Mouse (Mus musculus): ENCODE results near the gene Ntrk1. TPM values are rescaled to one million over a fixed set of nuclear protein-coding genes. Genes with fewer than 3 reads are reported as not detected.

Ntrk1 gene
- polyA plus RNA-seq, 1 experiment from 2014 or later, result 0.18 TPM

GRCm38 (mm10) chr3:87811297-87811696 is 16.3 kb upstream of the Ntrk1 start:
- Histone ChIP-seq H3K4me2 (replicated peaks; ENCODE audit: low read depth) (no peak overlapping the region), H3K27me3 (replicated peaks; ENCODE audit: control insufficient read depth, insufficient read depth, low read length) (peaks cover 35% of the 10 kb centered on the region), H3K9me3 (ENCODE audit: control insufficient read depth) (no peaks in the 10 kb centered on the region), H3K4me1 (replicated peaks; ENCODE audit: control insufficient read depth, insufficient read depth, low read length) (no peaks in the 10 kb centered on the region), H3K36me3 (ENCODE audit: control insufficient read depth, insufficient read depth) (no peaks in the 10 kb centered on the region), H3K4me3 (ENCODE audit: low read depth, low read length) (no peak overlapping the region), H3K9ac (ENCODE audit: low read depth, low read length) (no peak overlapping the region), H3K27ac (ENCODE audit: low read depth, low read length) (no peak overlapping the region)
- TF ChIP-seq CTCF (IDR thresholded peaks at IDR 0.05; ENCODE audit: low read depth), result no peak
- WGBS, result 81% methylated on average over 8 of the region's 8 CpGs
- no peak for ATAC-seq

- Histone ChIP-seq H3K4me3 (ENCODE audit: low read depth, low read length) (peak overlapping the region; percentile 9; the same call in 1 of the 2 replicates), H3K27ac (ENCODE audit: low read depth, low read length) (no peak overlapping the region), H3K36me3 (ENCODE audit: control insufficient read depth, insufficient read depth) (no peaks in the 10 kb centered on the region), H3K4me1 (replicated peaks; ENCODE audit: control insufficient read depth, insufficient read depth, low read length) (no peaks in the 10 kb centered on the region), H3K4me2 (replicated peaks; ENCODE audit: low read depth) (peak overlapping the region; percentile 32; the same call in 1 of the 2 replicates), H3K27me3 (replicated peaks; ENCODE audit: control insufficient read depth, insufficient read depth, low read length) (peaks cover 38% of the 10 kb centered on the region), H3K9me3 (ENCODE audit: control insufficient read depth) (no peaks in the 10 kb centered on the region), H3K9ac (ENCODE audit: low read depth, low read length) (no peak overlapping the region)
- WGBS, result 6% methylated on average over 27 of the region's 28 CpGs
- TF ChIP-seq CTCF (IDR thresholded peaks at IDR 0.05; ENCODE audit: low read depth), result no peak
- ATAC-seq, result no peak
Observed at GRCm38 (mm10) chr3:87809322-87809962, 14.5 kb upstream of the Ntrk1 start.

- no peak for TF ChIP-seq CTCF (IDR thresholded peaks at IDR 0.05; ENCODE audit: low read depth)
- Histone ChIP-seq H3K4me2 (replicated peaks; ENCODE audit: low read depth) (peak overlapping the region; percentile 67), H3K36me3 (ENCODE audit: control insufficient read depth, insufficient read depth) (no peaks in the 10 kb centered on the region), H3K27ac (ENCODE audit: low read depth, low read length) (no peak overlapping the region), H3K4me1 (replicated peaks; ENCODE audit: control insufficient read depth, insufficient read depth, low read length) (no peaks in the 10 kb centered on the region), H3K4me3 (ENCODE audit: low read depth, low read length) (peak overlapping the region; percentile 36), H3K9me3 (ENCODE audit: control insufficient read depth) (no peaks in the 10 kb centered on the region), H3K9ac (ENCODE audit: low read depth, low read length) (no peak overlapping the region), H3K27me3 (replicated peaks; ENCODE audit: control insufficient read depth, insufficient read depth, low read length) (peaks cover 54% of the 10 kb centered on the region)
- 3% methylated on average over 26 of the region's 26 CpGs for WGBS
- no peak for ATAC-seq
Observed at GRCm38 (mm10) chr3:87804038-87804677, 9.2 kb upstream of the Ntrk1 start.

- Histone ChIP-seq H3K4me1 (replicated peaks; ENCODE audit: control insufficient read depth, insufficient read depth, low read length) (no peaks in the 10 kb centered on the region), H3K9me3 (ENCODE audit: control insufficient read depth) (no peaks in the 10 kb centered on the region), H3K27ac (ENCODE audit: low read depth, low read length) (no peak overlapping the region), H3K4me3 (ENCODE audit: low read depth, low read length) (no peak overlapping the region), H3K36me3 (ENCODE audit: control insufficient read depth, insufficient read depth) (no peaks in the 10 kb centered on the region), H3K4me2 (replicated peaks; ENCODE audit: low read depth) (no peak overlapping the region), H3K9ac (ENCODE audit: low read depth, low read length) (no peak overlapping the region), H3K27me3 (replicated peaks; ENCODE audit: control insufficient read depth, insufficient read depth, low read length) (peaks cover 65% of the 10 kb centered on the region)
- no peak for ATAC-seq
- 37% methylated on average over 5 of the region's 5 CpGs for WGBS
- no peak for TF ChIP-seq CTCF (IDR thresholded peaks at IDR 0.05; ENCODE audit: low read depth)
Observed at GRCm38 (mm10) chr3:87801681-87802080, 6.7 kb upstream of the Ntrk1 start.

- ATAC-seq, result no peak
- H3K4me2 ChIP-seq (replicated peaks; ENCODE audit: low read depth), result peak within 1 kb of the TSS; percentile 61
- TF ChIP-seq CTCF (IDR thresholded peaks at IDR 0.05; ENCODE audit: low read depth), result no peak
- peaks cover 85% of the 10 kb centered on the region for H3K27me3 ChIP-seq (replicated peaks; ENCODE audit: control insufficient read depth, insufficient read depth, low read length)
- no peaks in the 10 kb centered on the region for H3K9me3 ChIP-seq (ENCODE audit: control insufficient read depth)
- peaks cover 8% of the 10 kb centered on the region; the same call in 1 of the 2 replicates for H3K4me1 ChIP-seq (replicated peaks; ENCODE audit: control insufficient read depth, insufficient read depth, low read length)
- H3K9ac ChIP-seq (ENCODE audit: low read depth, low read length), result no peak within 1 kb of the TSS
- under 1% methylated on average over 29 of the region's 29 CpGs for WGBS
- no peak within 1 kb of the TSS for H3K27ac ChIP-seq (ENCODE audit: low read depth, low read length)
- H3K36me3 ChIP-seq (ENCODE audit: control insufficient read depth, insufficient read depth), result no peaks in the 10 kb centered on the region
- peak within 1 kb of the TSS; percentile 34 for H3K4me3 ChIP-seq (ENCODE audit: low read depth, low read length)
Observed at GRCm38 (mm10) chr3:87796736-87797334, 1.9 kb upstream of the Ntrk1 start, which contains the start of gene Insrr. Gene Insrr (plus strand): TSS chr3:87796951.
